Mouse (Mus musculus) ES-Bruce4 (cell line): ENCODE measurements around the gene Olfr287.

Experiments used
- CTCF ChIP-seq: IDR thresholded peaks from one replicate; pipeline ENCODE4 v1.8.1; 2011; ENCODE audit warnings: low read depth, low read length
- EP300 ChIP-seq: IDR thresholded peaks from 2 replicates; pipeline ENCODE4 v1.6.1; 2011; ENCODE audit warnings: low read depth, low read length; ENCODE audit not compliant: insufficient read depth
- POLR2A ChIP-seq: IDR thresholded peaks from one replicate; pipeline ENCODE4 v1.8.1; 2011; ENCODE audit warnings: low read length; ENCODE audit not compliant: insufficient read depth

- TF ChIP-seq CTCF (no peak), POLR2A (no peak), EP300 (no peak)
Measured at GRCm38 (mm10) chr15:98162561-98162960, 58.3 kb downstream of the Olfr287 start.
